Mouse (Mus musculus): Measurements from ENCODE around the gene Ubxn4.
"Not testable (repeated sequence)": the region's sequence is repeated elsewhere in the genome, so short reads cannot be mapped to it uniquely, and the experiment has no call there.

The Ubxn4 gene

GRCm38 (mm10) chr1:128319266-128319665 is 75.5 kb downstream of the Ubxn4 start:
- not testable (repeated sequence) for DNase-seq

DNA sequence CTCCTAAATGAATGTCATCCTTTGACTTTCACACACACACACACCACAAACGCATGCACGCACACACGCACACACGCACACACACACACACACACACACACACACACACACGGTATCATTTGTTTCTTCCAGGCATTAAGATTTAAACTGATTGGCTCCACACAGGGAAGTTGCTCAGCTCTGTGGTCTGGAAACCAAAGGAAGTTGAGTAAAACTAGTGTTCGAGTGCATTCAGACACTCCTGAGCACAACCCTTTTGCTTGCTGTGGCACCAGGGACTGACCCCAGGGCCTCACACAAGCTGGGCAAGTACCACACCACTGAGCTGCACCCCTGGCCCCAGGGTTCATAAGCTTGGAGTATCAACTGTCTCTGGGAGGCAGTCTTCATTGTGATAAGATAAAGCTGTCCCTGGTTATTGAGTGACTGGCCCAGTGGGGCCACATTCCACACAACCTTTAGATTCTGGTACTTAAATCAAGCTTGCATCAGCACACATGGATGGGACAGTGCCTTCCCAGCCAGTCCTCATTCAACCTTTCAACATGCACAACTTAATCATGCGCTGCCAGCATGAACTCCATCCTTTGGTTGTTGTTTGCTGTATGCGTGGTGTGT is 79.4 kb downstream of the Ubxn4 start:
- DNase-seq: no peak

DNA sequence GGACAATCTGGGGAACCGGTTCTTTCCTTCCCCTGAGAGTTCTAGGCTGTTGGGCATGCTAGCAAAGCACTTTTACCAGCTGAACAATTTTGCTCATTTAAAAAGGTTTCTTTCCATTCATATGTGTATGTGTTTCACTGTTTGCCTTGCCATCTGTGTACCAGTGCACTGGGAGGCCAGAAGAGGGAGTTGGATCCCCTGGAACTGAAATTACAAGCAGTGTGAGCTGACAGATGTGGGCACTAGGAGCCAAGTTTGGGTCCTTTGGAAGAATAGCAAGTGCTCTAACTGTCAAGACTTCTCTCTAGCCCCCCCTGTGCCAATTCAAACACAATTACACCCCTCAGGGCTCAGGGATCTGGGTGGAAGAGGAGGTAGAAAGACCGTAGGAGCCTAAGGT is 81.0 kb downstream of the Ubxn4 start:
- no peak for DNase-seq

- DNase-seq: no peak
Observed at GRCm38 (mm10) chr1:128327165-128327564, 83.4 kb downstream of the Ubxn4 start.

DNA sequence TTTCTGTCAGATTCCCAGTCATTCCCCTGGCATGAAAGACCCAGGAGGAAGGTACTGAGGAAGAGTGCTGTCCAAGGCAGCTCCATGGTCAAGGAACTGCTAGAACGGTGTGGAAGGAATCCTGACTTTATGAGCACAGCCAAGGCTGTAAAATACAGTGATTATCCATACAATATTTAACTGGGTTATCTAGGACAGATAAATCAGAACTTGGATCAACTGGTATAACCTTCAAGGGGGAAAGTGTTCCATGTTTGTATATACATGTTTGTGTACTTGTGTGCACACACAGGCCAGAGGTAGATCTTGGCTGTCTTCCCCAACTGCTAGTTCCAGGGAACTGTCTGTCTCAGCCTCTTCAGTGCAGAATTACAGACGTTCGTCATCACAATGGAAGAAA is 84.5 kb downstream of the Ubxn4 start, which contains the start of gene Lct:
Lct (minus strand) TSS at position 101 of the 400 bp plus-strand sequence.
- no peak for DNase-seq
